Mouse (Mus musculus) layer of hippocampus, adult 2 months (tissue): ENCODE results near the gene Srsf3. TPM values are rescaled to one million over a fixed set of nuclear protein-coding genes. Genes with fewer than 3 reads are reported as not detected.

ENCODE experiments used
- DNase-seq, 2 experiments: peaks; one replicate each; pipeline ENCODE4 v3.0.0; 2022; ENCODE audit warnings: low spot score in 2 of 2
- H3K27ac ChIP-seq: fragments of 200-600 bp; 2 replicates; pipeline ENCODE4 v1.8.1; 2022
- H3K4me3 ChIP-seq: fragments of 200-600 bp; 2 replicates; pipeline ENCODE4 v1.8.1; 2022; ENCODE audit warnings: mild to moderate bottlenecking
- CTCF ChIP-seq: fragments of 200-600 bp; conservative IDR thresholded peaks from 2 replicates; pipeline ENCODE4 v1.8.1; 2022; ENCODE audit warnings: antibody characterized with exemption, mild to moderate bottlenecking, moderate library complexity
- total RNA-seq, 2 experiments: library from RNA; stranded (reverse); gene quantifications; 2 replicates each; pipeline ENCODE4 v1.2.3; 2021

The Srsf3 gene
- total RNA-seq, 2 experiments from 2014 or later = 125 to 130 TPM

DNA sequence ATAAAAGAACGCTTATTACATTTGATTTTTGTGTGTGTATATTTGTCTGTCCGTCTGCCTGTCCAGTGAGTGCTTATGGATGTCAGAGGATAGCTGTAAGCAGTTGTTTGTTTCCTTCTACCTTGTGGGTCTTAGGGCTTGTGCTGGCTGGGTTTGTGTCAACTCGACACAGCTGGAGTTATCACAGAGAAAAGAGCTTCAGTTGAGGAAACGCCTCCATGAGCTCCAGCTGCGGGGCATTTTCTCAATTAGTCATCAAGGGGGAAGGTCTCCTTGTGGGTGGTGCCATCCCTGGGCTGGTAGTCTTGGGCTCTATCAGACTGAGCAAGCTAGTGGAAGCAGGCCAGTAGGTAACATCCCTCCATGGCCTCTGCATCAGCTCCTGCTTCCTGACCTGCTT lies 35.4 kb downstream of the Srsf3 start:
- no peak overlapping the region for H3K27ac ChIP-seq
- no peak for DNase-seq
- H3K4me3 ChIP-seq = no peak overlapping the region
- no peak for TF ChIP-seq CTCF

GRCm38 (mm10) chr17:29069063-29069462 lies 36.6 kb downstream of the Srsf3 start:
- no peak for DNase-seq
- TF ChIP-seq CTCF = no peak
- Histone ChIP-seq H3K4me3 (no peak overlapping the region), H3K27ac (no peak overlapping the region)

DNA sequence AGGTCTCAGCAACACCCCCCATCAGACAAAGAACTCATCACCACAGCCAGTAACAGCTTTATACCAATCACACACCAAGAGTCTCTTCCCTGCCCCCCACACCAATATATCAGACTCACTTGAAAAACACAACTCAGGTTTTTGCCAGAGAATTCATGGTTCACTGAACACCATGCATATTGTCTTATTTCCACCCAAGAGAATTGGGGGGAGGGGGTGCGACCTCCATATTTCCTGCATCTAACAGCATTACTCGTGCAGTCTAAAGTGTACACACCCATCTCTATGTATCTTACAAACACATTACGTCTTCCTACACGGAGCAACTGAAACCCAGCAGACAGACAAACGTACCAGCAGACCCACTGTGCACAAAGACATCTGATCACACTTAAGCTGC lies 39.4 kb downstream of the Srsf3 start:
- DNase-seq = no peak
- Histone ChIP-seq H3K27ac (no peak overlapping the region), H3K4me3 (no peak overlapping the region)
- TF ChIP-seq CTCF = no peak

DNA sequence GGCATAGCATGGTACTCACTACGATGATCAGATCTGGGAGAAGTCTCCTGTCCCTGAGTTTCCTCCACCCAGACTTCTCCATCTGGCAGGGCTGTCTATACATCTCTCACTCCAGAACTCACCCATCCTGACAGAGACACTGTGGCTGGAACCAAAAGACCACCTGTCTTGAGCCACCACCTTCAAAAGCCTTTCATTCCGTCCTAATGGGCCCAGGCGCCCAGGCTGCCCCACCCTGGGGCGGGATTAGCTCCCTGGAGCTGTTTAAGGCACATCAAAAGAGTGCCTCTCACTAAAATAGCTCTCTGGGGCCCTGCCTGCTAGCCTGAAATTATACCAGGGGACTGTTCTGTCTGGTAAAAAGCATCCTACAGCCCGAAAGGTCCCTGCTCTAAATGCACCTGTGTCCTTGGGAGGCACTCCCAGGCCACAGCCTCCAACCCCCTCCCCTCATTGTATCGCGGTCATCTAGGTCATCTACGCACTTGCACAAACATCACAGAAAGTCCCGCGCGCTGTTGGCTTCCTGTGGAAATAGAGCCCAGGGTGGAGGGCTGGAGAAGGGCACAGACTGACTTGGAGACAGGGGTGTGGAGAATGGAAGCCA lies 40.4 kb downstream of the Srsf3 start:
- H3K4me3 ChIP-seq = no peak overlapping the region
- no peak for TF ChIP-seq CTCF
- no peak overlapping the region for H3K27ac ChIP-seq

GRCm38 (mm10) chr17:29073313-29073712 lies 40.9 kb downstream of the Srsf3 start:
- no peak for TF ChIP-seq CTCF
- no peak for DNase-seq
- Histone ChIP-seq H3K4me3 (no peak overlapping the region), H3K27ac (no peak overlapping the region)

More for the DNA sequence above, 40.4 kb downstream of the Srsf3 start:
- DNase-seq = no peak

- no peak for TF ChIP-seq CTCF
- H3K27ac ChIP-seq = no peak overlapping the region
- no peak overlapping the region for H3K4me3 ChIP-seq
- DNase-seq = no peak
Measured at GRCm38 (mm10) chr17:29074085-29074484, 41.7 kb downstream of the Srsf3 start.

- H3K27ac ChIP-seq = no peak overlapping the region
- no peak for DNase-seq
- H3K4me3 ChIP-seq = no peak overlapping the region
- no peak for TF ChIP-seq CTCF
Measured at GRCm38 (mm10) chr17:29076235-29076634, 43.8 kb downstream of the Srsf3 start.

- peak; percentile 20 for TF ChIP-seq CTCF
- peak; percentile 62 to 66 for DNase-seq
- Histone ChIP-seq H3K4me3 (peak overlapping the region; percentile 34), H3K27ac (peak overlapping the region; percentile 63)
Measured at GRCm38 (mm10) chr17:29077786-29078509, 45.5 kb downstream of the Srsf3 start.

DNA sequence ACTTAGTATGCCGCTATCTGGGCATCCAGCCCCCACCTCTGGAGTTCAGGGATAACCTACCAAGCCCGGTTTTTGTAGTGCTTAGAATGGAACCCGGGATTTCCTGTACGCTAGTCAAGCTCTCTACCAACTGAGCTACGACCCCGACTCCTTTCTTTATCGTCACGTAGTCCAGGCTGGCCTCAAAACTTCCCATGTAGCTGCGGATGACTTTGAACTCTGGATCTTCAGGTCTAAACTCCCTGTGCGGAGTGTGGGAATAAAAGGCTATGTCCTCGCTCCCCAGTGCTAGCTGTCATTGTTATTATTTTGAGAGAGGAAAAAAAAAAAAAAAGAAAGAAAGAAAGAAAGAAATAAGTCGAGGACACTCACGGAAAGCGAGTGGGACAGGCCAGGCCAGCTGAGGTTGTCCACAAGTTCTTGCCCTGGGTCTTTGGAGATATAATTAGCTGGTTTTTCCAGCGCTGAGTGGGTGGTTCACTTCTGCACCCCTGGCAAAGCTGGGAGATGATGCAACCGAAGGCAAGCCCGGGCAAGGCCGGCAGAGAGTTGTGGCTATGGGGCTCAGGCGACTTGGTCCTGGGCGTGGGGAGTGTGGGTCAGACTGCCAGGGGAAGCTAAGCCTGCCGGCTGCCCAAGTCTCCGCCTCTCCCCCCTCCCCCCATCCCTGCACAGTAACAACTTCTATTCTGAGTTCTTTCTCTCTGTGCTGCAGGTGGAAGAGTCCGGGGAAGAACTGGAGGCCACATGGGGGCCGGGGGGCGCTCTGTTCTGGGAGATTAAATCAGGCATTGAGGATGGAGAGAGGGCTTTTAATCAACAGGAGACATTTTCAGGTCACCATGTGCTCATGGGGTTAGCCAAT lies 46.3 kb downstream of the Srsf3 start:
- Histone ChIP-seq H3K4me3 (peak overlapping the region; percentile 34), H3K27ac (peak overlapping the region; percentile 63)
- peak in 1 of 2 experiments; percentile 23 for DNase-seq
- no peak for TF ChIP-seq CTCF

DNA sequence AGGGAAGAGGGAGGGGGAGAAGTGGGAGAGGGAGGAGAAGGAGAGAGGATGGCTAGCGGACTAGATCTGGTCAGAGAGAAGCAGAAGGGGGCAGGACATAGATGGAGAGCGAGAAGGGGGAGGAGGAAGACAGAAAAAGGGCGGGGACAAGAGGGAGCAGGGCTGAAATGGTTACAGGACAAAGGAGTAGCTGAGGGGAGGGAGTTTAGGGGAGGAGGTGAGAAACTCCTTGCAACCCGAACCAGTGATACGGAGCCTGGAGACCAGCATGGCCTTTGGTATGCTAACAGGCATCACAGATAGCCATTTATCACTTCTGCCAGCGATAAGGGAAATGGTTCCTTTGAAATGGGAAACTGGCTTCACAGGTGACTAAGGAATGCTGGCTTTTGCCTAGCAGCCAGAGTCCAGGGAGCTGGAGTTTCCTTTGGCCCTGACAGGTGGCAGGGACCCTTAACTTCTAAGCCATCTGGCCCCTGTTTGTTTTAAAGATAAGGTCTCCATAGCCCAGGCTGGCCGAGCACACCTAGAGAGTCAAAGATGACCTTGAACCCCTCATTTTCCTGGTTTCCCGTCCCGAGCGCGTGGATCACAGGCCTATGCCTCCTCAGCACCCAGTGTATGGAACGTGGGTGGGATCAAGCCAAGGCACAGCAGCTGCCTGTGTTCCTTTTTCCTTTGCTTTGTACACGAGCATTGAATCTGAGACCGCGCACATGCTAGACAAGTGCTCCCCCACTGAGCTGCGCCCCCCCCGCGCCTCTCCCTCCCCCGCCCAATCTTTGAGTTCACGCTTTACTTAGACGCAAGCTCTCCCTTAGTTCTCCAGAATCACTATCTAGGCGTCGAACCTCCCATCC lies 48.6 kb downstream of the Srsf3 start:
- Histone ChIP-seq H3K4me3 (no peak overlapping the region), H3K27ac (no peak overlapping the region; the same call in 1 of the 2 replicates)
- TF ChIP-seq CTCF = no peak
- DNase-seq = no peak

- Histone ChIP-seq H3K4me3 (no peak overlapping the region; the same call in 1 of the 2 replicates), H3K27ac (peak overlapping the region; percentile 67)
- DNase-seq = peak; percentile 31 to 41
- no peak for TF ChIP-seq CTCF
Measured at GRCm38 (mm10) chr17:29081618-29082381, 49.4 kb downstream of the Srsf3 start.

- Histone ChIP-seq H3K4me3 (no peak overlapping the region), H3K27ac (no peak overlapping the region)
- TF ChIP-seq CTCF = no peak
- DNase-seq = no peak
Measured at GRCm38 (mm10) chr17:29083586-29083985, 51.2 kb downstream of the Srsf3 start.
